Mouse (Mus musculus) gastrocnemius, postnatal 36 days (tissue): ENCODE data around the gene Chrna9. TPM values are rescaled to one million over a fixed set of nuclear protein-coding genes. Genes with fewer than 3 reads are reported as not detected.
"Not testable (repeated sequence)": the region's sequence is repeated elsewhere in the genome, so short reads cannot be mapped to it uniquely, and the experiment has no call there.

Experiments
- DNase-seq, 2 experiments: peaks; one replicate each; pipeline ENCODE4 v3.0.0; 2022
- intact Hi-C: fragments of 180-260 bp; cut with DNase I; formaldehyde crosslinking; loops from one replicate; pipeline ENCODE4 v1.15.1; 2025
- total RNA-seq, 2 experiments: library from RNA; stranded (reverse); gene quantifications; 2 replicates each; pipeline ENCODE4 v1.2.3; 2021

The Chrna9 gene
- total RNA-seq, 2 experiments from 2014 or later, result 12.6 to 19.5 TPM

DNA sequence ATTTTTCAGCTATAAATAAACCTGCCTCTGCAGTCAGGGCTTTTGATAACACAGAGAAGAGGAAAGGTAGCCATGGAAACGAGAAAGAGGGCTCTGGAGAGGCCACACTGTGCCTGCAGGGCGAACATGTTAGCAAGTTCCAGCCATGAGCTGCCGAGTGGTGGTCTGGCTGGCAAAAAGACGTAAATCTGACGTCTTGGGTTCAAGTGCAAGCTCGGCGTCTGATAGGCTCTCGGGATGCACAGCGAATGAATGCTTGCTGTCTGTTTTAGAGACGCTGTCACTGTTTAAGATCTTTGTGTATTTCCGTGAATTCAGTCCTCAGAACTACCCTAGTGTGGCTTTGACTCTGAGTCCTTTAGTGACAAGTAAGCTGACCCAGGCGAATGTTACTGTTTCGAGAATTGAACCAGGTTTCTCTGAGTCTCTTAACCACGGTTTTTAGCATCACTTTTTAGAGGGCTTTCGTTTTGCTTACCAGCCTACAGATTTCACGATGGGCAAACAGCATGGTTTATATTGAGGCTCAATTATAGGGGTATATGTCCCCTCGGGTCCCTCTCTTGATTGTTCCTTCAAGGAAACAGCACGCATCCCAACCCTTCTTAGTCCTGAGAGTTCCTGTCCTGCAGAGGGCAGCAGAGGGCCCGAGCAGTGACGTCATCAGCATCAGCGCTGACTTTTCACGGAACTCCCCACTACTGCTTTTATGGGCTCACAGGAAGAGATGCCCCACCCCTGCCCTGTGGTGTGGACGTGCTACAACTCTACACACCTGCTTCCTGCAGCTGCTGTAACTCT is 20.8 kb downstream of the Chrna9 start:
- DNase-seq, result peak; percentile 67 to 68
- intact Hi-C loops, result no loop called here

DNA sequence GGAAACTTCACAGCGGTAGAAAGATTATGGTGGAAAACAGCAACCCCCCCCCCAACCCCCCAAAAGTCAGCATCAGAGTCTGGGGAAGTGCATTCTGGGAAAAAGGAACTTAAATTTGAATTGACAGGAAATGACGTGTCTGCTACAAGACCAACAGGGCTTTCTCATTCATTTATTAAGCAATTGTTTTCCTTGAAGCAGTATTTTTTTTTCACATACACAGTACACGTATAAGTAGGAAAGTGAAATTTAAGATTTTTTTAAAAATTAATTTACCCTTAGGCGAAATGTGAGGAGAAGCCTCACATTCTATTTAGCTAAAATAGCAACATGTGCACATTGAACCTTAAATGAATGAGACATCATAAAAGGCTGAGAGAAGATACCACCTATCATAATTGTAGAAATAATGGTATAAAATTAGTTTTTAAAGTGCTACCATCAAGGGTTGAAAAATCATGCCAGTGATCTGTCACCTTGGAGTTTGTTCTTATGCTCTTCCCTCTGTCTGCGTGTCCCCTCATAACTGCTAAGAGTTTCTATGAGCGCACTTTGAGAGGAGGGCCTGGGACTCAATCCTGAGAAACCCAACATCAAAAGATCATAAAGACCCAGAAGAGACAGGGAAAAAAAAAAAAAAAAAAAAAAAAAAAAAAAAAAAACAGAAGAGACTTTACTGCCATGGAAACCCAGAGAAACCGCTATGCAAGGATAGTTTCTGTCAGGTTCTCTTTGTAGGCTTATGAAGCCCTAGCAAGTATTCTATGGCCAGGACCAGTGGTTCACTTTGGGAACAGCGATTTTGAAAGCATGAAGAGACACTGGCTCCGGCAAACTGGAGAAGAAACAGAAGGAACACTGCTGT is 21.7 kb downstream of the Chrna9 start:
- intact Hi-C loops, result no loop called here
- DNase-seq, result no peak

DNA sequence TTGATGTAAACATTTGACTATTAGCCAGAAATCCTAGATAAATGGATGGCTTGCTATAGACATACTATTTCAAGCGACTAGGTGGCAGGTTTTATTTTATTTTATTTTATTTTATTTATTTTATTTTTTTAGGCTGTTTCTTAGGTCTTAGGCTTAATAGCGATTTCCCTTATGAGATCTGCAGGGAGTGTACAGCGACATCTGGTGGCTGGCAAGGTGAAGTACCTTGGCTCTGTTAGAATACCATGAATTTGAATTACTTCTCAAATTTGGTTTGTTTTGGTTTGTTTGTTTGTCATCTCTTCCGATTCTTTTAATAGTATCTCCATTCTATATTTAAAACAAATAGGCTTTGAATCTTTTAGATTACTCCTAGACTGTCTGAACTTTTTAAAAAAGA is 23.9 kb downstream of the Chrna9 start:
- intact Hi-C loops, result no loop called here
- no peak for DNase-seq

DNA sequence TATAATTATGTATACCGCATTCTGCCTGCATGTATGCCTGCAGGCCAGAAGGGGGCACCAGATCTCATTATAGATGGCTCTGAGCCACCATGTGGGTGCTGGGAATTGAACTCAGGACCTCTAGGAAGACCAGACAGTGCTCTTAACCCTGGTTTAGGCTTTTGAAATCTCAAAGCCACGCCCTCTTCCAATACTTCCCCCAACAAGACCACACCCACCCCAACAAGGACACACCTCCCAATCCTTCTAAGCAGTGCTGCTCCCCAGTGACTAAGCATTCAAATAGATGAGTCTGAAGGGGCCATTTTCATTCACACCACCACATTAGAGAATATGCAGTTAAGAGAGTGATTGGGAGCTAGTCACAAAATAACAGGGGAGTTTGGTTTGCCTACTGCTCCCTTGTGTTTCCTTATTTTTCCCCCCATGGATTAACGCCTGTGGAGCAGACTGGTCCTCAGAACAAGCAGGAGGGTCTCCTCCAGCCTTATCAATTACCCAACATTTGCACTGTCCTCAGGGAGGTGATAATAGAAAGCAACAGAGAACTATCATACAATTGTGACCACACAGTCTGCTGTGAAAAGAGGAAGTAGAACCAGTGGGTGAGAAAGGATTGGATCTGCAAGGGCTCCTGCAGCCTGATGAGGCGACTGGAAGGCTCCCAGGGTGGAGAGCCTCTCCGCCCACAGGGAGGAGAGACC is 25.3 kb downstream of the Chrna9 start:
- intact Hi-C loops, result no loop called here

DNA sequence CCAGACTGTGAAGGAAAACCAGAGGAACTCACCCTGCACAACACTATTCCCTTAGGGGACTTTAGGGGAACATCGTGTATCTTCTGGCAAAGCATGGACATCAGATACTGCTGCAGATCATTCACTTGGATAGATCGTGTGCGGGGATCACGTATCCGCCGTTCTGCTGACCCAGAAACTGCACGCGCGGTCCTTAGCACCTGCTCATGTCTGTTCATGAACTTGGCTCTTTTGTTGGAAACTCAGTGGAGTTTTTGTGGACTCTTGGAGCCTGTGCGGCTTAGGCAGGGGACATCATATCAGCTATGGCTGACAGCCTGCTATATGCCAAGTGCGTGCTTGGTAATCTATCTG is 25.9 kb downstream of the Chrna9 start:
- intact Hi-C loops, result no loop called here

More for the DNA sequence above, 25.3 kb downstream of the Chrna9 start:
- no peak for DNase-seq

DNA sequence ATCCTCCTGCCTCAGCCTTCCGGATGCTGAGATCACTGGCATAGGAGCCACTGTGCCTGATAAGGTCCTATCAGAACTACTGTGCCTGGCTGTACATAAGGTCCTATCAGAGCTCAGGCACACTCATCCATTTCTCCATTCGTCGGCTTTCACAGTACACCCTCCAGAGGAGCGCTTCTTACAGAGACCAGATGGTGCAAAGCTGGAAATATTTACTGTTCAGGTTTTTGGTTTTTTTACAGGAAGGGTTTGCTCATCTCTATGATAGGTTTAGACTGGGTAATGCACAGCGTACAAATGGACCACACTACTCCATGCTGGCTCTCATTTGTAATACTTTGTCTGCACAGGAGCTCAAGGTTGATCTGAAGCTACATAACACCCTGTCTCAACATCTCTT is 28.6 kb downstream of the Chrna9 start:
- intact Hi-C loops, result no loop called here
- DNase-seq, result no peak

More for the DNA sequence above, 25.9 kb downstream of the Chrna9 start:
- peak in 1 of 2 experiments; percentile 31 for DNase-seq

GRCm38 (mm10) chr5:65965771-65966279 is 31.1 kb downstream of the Chrna9 start:
- DNase-seq, result no peak
- intact Hi-C loops, result no loop called here

DNA sequence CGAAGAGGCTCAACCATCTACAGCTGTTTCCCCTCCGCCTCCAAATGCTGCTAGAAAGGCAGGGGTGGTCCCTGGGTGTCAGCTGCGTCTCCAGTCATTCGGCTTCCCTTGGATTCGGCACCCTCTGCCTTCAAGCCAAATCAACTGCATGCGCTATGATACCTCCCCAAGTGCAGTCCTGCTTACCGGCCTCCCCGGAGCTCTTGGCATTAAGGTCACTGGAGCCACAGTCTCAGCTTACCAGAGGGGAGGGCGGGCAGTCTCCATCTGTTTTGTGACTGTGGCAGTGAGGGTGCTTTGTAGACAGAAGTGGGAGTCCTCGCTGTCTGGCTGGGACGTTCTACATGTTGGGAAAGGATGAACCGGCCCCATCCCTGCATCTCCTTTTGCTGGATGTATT is 32.4 kb downstream of the Chrna9 start:
- intact Hi-C loops, result no loop called here
- DNase-seq, result no peak

GRCm38 (mm10) chr5:65968004-65968403 is 33.3 kb downstream of the Chrna9 start:
- DNase-seq, result no peak
- intact Hi-C loops, result no loop called here

DNA sequence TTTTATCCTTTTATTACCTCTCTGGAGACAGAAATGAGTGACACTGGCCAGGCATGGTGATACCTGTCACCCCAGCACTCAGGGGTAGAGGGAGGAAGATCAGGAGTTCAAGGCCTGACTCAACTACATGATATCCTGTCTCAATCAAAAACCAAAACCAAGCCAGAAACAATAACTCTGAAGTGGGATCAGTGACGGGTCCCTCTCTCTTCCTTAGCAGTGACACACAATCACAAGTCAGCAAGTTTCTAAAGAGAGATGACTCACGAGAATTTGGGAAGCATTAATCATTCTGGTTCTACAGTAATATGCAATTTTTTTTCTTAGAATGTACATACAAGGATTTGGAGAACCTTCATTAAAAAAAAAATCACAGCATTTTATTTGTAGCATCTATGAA is 38.5 kb downstream of the Chrna9 start:
- intact Hi-C loops, result no loop called here

GRCm38 (mm10) chr5:65975731-65976130 is 41.0 kb downstream of the Chrna9 start:
- intact Hi-C loops, result no loop called here
- no peak for DNase-seq

More for the DNA sequence above, 38.5 kb downstream of the Chrna9 start:
- no peak for DNase-seq

DNA sequence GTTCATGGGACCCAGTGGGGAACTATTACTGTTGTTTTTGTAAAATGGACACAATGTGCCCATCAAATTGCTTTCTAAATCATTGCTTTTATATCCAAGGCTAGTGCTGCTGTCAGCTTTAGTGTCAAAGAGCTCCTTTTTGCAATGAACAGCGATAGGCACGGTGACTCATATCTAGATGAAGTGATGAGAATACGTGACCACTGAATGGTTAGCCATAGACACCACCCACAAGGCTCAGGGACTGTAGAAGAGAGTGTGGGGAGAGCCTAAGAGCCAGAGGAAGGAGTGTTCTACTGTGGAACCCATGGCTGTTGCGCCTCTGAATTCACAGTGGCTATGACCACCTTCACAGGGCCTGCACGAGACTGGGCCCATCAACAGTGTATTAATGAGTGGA is 51.7 kb downstream of the Chrna9 start:
- DNase-seq, result no peak
- intact Hi-C loops, result no loop called here

GRCm38 (mm10) chr5:65987004-65987403 is 52.3 kb downstream of the Chrna9 start:
- intact Hi-C loops, DNase-seq: not testable (repeated sequence)

DNA sequence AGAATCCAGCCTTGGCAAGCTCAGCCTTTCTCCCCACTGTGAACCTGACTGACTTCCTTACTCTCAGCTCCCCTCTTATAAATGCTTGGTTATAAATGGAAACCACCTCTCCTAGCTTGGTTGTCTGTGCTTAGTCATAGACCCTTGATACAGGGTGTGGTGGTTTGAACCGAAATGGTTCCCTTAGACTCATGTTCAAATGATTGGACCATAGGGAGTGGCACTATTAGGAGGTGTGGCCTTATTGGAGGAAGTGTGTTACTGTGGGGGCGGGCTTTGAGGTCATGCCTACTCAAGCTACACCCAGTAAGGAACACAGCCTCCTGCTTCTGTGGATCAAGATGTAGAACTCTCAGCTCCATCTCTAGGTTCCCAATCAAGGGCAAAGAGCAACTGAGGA is 56.5 kb downstream of the Chrna9 start:
- no peak for DNase-seq
- intact Hi-C loops, result no loop called here

GRCm38 (mm10) chr5:65994643-65995042 is 59.9 kb downstream of the Chrna9 start:
- no peak for DNase-seq
- intact Hi-C loops, result no loop called here

DNA sequence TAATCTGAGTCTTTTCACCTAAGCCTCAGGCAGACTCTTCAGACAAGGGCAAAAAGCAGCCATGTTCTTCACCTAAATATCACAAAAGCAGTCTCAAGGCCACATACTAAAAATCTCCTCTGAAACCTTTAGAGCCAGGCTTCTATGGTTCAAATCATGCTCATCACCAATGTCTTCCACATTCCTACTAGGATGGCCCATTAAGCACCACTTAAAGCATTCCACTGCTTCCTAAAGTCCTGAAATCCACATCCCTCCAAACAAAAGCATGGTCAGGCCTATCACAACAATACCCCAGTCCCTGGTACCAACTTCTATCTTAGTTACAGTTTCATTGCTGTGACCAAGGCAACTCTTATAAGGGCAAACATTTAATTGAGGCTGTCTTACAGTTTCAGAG is 63.1 kb downstream of the Chrna9 start:
- intact Hi-C loops, result no loop called here
- DNase-seq, result no peak

- no peak for DNase-seq
- intact Hi-C loops, result no loop called here
Measured at GRCm38 (mm10) chr5:65999106-65999505, 64.4 kb downstream of the Chrna9 start.

DNA sequence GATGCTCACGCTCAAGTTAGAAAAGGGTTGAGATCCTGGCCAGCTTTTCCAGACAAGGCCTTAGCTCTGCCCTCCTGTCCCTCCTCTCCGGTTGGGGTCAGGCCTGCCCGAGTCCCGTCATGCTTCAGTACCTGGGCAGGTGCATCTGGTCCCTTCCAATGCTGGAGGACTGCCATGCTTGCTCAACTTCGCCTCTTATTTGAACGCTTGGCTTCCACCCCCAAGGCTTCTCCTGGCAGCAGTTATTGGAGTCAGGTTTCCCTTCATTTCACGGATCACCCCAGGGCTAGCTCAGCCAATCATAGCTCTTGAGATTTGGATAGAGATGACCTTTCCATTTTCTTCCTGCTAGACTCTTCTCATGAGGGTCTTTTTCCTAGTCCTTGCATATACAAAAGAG is 65.4 kb downstream of the Chrna9 start:
- DNase-seq, result peak; percentile 16 to 20
- intact Hi-C loops, result no loop called here

GRCm38 (mm10) chr5:66000567-66001125 is 65.9 kb downstream of the Chrna9 start:
- intact Hi-C loops, result no loop called here
- no peak for DNase-seq

GRCm38 (mm10) chr5:66001232-66001631 is 66.5 kb downstream of the Chrna9 start:
- intact Hi-C loops, result no loop called here
- no peak for DNase-seq
